Mouse (Mus musculus) midbrain, embryonic 10.5 days (tissue): ENCODE measurements around the gene Ubqln5. TPM values are rescaled to one million over a fixed set of nuclear protein-coding genes. Genes with fewer than 3 reads are reported as not detected.

Source experiments
- DNase-seq: peaks from one replicate; pipeline ENCODE4 v3.0.0-alpha.2; 2017; ENCODE audit warnings: low spot score
- H3K27ac ChIP-seq: fragments of 300-500 bp; sonication (generic); replicated peaks from 2 replicates; pipeline ENCODE4 v1.5.1; 2016; ENCODE audit warnings: mild to moderate bottlenecking
- H3K27me3 ChIP-seq: fragments of 300-500 bp; sonication (generic); 2 replicates; pipeline ENCODE4 v1.6.1; 2016; ENCODE audit warnings: low read depth, mild to moderate bottlenecking; ENCODE audit not compliant: poor library complexity, severe bottlenecking
- H3K36me3 ChIP-seq: fragments of 300-500 bp; sonication (generic); 2 replicates; pipeline ENCODE4 v1.6.1; 2016; ENCODE audit warnings: mild to moderate bottlenecking, moderate library complexity
- H3K4me1 ChIP-seq: fragments of 300-500 bp; sonication (generic); 2 replicates; pipeline ENCODE4 v1.6.1; 2016
- H3K4me3 ChIP-seq: fragments of 300-500 bp; sonication (generic); 2 replicates; pipeline ENCODE4 v1.5.1; 2016; ENCODE audit warnings: mild to moderate bottlenecking, moderate library complexity
- H3K9me3 ChIP-seq: fragments of 300-500 bp; sonication (generic); replicated peaks from 2 replicates; pipeline ENCODE4 v1.6.1; 2016; ENCODE audit warnings: mild to moderate bottlenecking
- WGBS: fragments of 180-500 bp; shearing (Covaris S2); methylation state at CpG from one replicate; pipeline ENCODE4 v1.1.7; 2016; 5-methylcytosine and 5-hydroxymethylcytosine counted together
- polyA plus RNA-seq: library from polyadenylated mRNA; unstranded; fragments of >200 nt; fragmentation: Nextera tagmentation; extraction: Ambion mirVana; gene quantifications from 2 replicates; pipeline ENCODE4 v1.2.1, GENCODE M21; 2016

The Ubqln5 gene
- not detected in 2 replicates for polyA plus RNA-seq

GRCm38 (mm10) chr7:104129726-104130125 lies at the start of gene Ubqln5:
Ubqln5 (minus strand) TSS chr7:104129826.
- Histone ChIP-seq H3K27me3 (no peaks in the 10 kb centered on the region), H3K4me1 (no peaks in the 10 kb centered on the region), H3K36me3 (no peaks in the 10 kb centered on the region), H3K27ac (no peak within 1 kb of the TSS), H3K9me3 (no peaks in the 10 kb centered on the region), H3K4me3 (no peak within 1 kb of the TSS)
- 93% methylated on average over 5 of the region's 5 CpGs for WGBS
- DNase-seq, result no peak

- no peaks in the 10 kb centered on the region for H3K4me1 ChIP-seq
- H3K9me3 ChIP-seq, result no peaks in the 10 kb centered on the region
- H3K4me3 ChIP-seq, result no peak overlapping the region
- 90% methylated on average over 1 of the region's 1 CpGs for WGBS
- H3K27me3 ChIP-seq, result no peaks in the 10 kb centered on the region
- no peaks in the 10 kb centered on the region for H3K36me3 ChIP-seq
- DNase-seq, result no peak
- no peak overlapping the region for H3K27ac ChIP-seq
Measured at GRCm38 (mm10) chr7:104179074-104179473, 49.4 kb upstream of the Ubqln5 start.

GRCm38 (mm10) chr7:104178422-104179054 lies 48.9 kb upstream of the Ubqln5 start:
- Histone ChIP-seq H3K9me3 (no peaks in the 10 kb centered on the region), H3K4me3 (no peak overlapping the region), H3K27ac (no peak overlapping the region), H3K4me1 (no peaks in the 10 kb centered on the region), H3K27me3 (no peaks in the 10 kb centered on the region), H3K36me3 (no peaks in the 10 kb centered on the region)
- WGBS, result 72% methylated on average over 5 of the region's 5 CpGs
- no peak for DNase-seq

GRCm38 (mm10) chr7:104175085-104175484 lies 45.5 kb upstream of the Ubqln5 start:
- WGBS, result 36% methylated on average over 1 of the region's 1 CpGs
- no peak for DNase-seq
- no peak overlapping the region for H3K4me3 ChIP-seq

GRCm38 (mm10) chr7:104169634-104170204 lies 40.1 kb upstream of the Ubqln5 start:
- H3K4me3 ChIP-seq, result no peak overlapping the region
- DNase-seq, result no peak
- H3K36me3 ChIP-seq, result no peaks in the 10 kb centered on the region
- no peaks in the 10 kb centered on the region for H3K9me3 ChIP-seq
- H3K27me3 ChIP-seq, result no peaks in the 10 kb centered on the region
- no peak overlapping the region for H3K27ac ChIP-seq
- no peaks in the 10 kb centered on the region for H3K4me1 ChIP-seq
- WGBS, result 88% methylated on average over 6 of the region's 6 CpGs

More at GRCm38 (mm10) chr7:104175085-104175484, 45.5 kb upstream of the Ubqln5 start:
- Histone ChIP-seq H3K27ac (no peak overlapping the region), H3K27me3 (no peaks in the 10 kb centered on the region), H3K9me3 (no peaks in the 10 kb centered on the region), H3K4me1 (no peaks in the 10 kb centered on the region), H3K36me3 (no peaks in the 10 kb centered on the region)

- DNase-seq, result no peak
- no peaks in the 10 kb centered on the region for H3K4me1 ChIP-seq
- 81% methylated on average over 6 of the region's 6 CpGs for WGBS
Measured at GRCm38 (mm10) chr7:104167105-104167504, 37.5 kb upstream of the Ubqln5 start.

GRCm38 (mm10) chr7:104150456-104150855 lies 20.8 kb upstream of the Ubqln5 start, which contains the start of gene Ubqlnl:
Ubqlnl (minus strand) TSS chr7:104150556.
- no peaks in the 10 kb centered on the region for H3K27me3 ChIP-seq
- H3K36me3 ChIP-seq, result no peaks in the 10 kb centered on the region
- no peaks in the 10 kb centered on the region for H3K4me1 ChIP-seq
- no peak within 1 kb of the TSS for H3K4me3 ChIP-seq
- DNase-seq, result no peak
- H3K9me3 ChIP-seq, result no peaks in the 10 kb centered on the region
- 88% methylated on average over 2 of the region's 2 CpGs for WGBS
- H3K27ac ChIP-seq, result no peak within 1 kb of the TSS

More at GRCm38 (mm10) chr7:104167105-104167504, 37.5 kb upstream of the Ubqln5 start:
- Histone ChIP-seq H3K27me3 (no peaks in the 10 kb centered on the region), H3K27ac (no peak overlapping the region), H3K4me3 (no peak overlapping the region), H3K36me3 (no peaks in the 10 kb centered on the region), H3K9me3 (no peaks in the 10 kb centered on the region)

- no peak within 1 kb of the TSS for H3K4me3 ChIP-seq
- H3K36me3 ChIP-seq, result no peaks in the 10 kb centered on the region
- WGBS, result 78% methylated on average over 3 of the region's 3 CpGs
- no peak within 1 kb of the TSS for H3K27ac ChIP-seq
- no peak for DNase-seq
- H3K27me3 ChIP-seq, result no peaks in the 10 kb centered on the region
- no peaks in the 10 kb centered on the region for H3K4me1 ChIP-seq
- no peaks in the 10 kb centered on the region for H3K9me3 ChIP-seq
Measured at GRCm38 (mm10) chr7:104143179-104143578, 13.6 kb upstream of the Ubqln5 start, which contains the start of gene Ubqln3. Ubqln3 (minus strand) TSS chr7:104143279.

- WGBS, result 86% methylated on average over 5 of the region's 5 CpGs
- Histone ChIP-seq H3K9me3 (no peaks in the 10 kb centered on the region), H3K27me3 (no peaks in the 10 kb centered on the region), H3K27ac (no peak within 1 kb of the TSS), H3K4me3 (no peak within 1 kb of the TSS), H3K36me3 (no peaks in the 10 kb centered on the region), H3K4me1 (no peaks in the 10 kb centered on the region)
- no peak for DNase-seq
Measured at GRCm38 (mm10) chr7:104137305-104137704, 7.7 kb upstream of the Ubqln5 start, which contains the start of gene Olfr643. Olfr643 (minus strand) TSS chr7:104137405.

- H3K36me3 ChIP-seq, result no peaks in the 10 kb centered on the region
- H3K27me3 ChIP-seq, result no peaks in the 10 kb centered on the region
- no peaks in the 10 kb centered on the region for H3K4me1 ChIP-seq
- H3K9me3 ChIP-seq, result no peaks in the 10 kb centered on the region
- no peak for DNase-seq
- no peak within 1 kb of the TSS for H3K27ac ChIP-seq
- no peak within 1 kb of the TSS for H3K4me3 ChIP-seq
Measured at GRCm38 (mm10) chr7:104104757-104104972, 25.0 kb downstream of the Ubqln5 start, which contains the start of gene Olfr646. Olfr646 (plus strand) TSS chr7:104104873.

- Histone ChIP-seq H3K36me3 (no peaks in the 10 kb centered on the region), H3K27me3 (no peaks in the 10 kb centered on the region), H3K27ac (no peak overlapping the region), H3K9me3 (no peaks in the 10 kb centered on the region), H3K4me1 (no peaks in the 10 kb centered on the region), H3K4me3 (no peak overlapping the region)
- WGBS, result 78% methylated on average over 4 of the region's 4 CpGs
- DNase-seq, result no peak
Measured at GRCm38 (mm10) chr7:104103913-104104756, 25.5 kb downstream of the Ubqln5 start.

- WGBS, result 72% methylated on average over 1 of the region's 1 CpGs
- no peaks in the 10 kb centered on the region for H3K9me3 ChIP-seq
- no peaks in the 10 kb centered on the region for H3K36me3 ChIP-seq
Measured at GRCm38 (mm10) chr7:104085365-104085764, 44.3 kb downstream of the Ubqln5 start, which contains the start of gene Olfr645. Olfr645 (minus strand) TSS chr7:104085465.

More at GRCm38 (mm10) chr7:104085365-104085764, 44.3 kb downstream of the Ubqln5 start, which contains the start of gene Olfr645:
- Histone ChIP-seq H3K27ac (no peak within 1 kb of the TSS), H3K4me1 (no peaks in the 10 kb centered on the region), H3K27me3 (no peaks in the 10 kb centered on the region), H3K4me3 (no peak within 1 kb of the TSS)
- DNase-seq, result no peak
